Mouse (Mus musculus): ENCODE measurements around the gene Brd4.

- TF ChIP-seq CTCF (IDR thresholded peaks at IDR 0.05; ENCODE audit: borderline replicate concordance, control insufficient read depth, extremely low read depth, insufficient read depth, low read length, poor library complexity): no peak
- no peak for TF ChIP-seq POLR2A (IDR thresholded peaks at IDR 0.05; ENCODE audit: control insufficient read depth, extremely low read depth, insufficient read depth, low read length, poor library complexity)
Measured at GRCm38 (mm10) chr17:32275568-32275967, 9.0 kb downstream of the Brd4 start.
